Mouse (Mus musculus): ENCODE measurements at regions not wholly inside any gene's neighbourhood (a gene's known extent, or its start where the extent isn't known, plus 50 kb on each side); places are given as distances from the start of the nearest gene placed in this dataset.
A peak's percentile ranks its signal among the peaks of the same experiment; 100 is the strongest.

GRCm38 (mm10) chr15:10838584-10839288 is 113.4 kb upstream of the C1qtnf3 start:
- no peak for DNase-seq (ENCODE audit: low spot score)

DNA sequence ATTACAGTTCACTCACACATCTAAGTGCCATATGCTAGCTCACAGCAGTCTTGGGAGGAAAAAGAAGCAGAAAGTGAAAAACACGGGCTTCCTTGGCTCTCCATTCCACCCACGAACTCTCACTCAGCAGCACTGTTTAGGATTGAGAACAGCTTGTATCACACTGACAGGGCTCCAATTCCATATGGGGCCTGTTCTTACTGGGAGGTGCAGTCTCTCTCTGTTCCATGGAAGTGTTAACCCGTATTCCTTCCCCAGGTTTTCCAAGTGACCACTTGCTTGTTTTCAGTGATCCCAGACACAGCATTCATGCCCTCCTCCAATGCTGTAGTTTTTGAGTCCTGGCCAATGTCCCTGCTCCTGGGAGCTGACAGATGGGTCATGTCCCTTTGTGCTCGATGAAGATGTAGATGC is 111.5 kb upstream of the C1qtnf3 start:
- no peak for DNase-seq (ENCODE audit: low spot score)

- no peak for DNase-seq (ENCODE audit: low spot score)
These were observed 109.0 kb upstream of the C1qtnf3 start for GRCm38 (mm10) chr15:10843060-10843695.

- DNase-seq (ENCODE audit: low spot score) = no peak
These were observed 105.4 kb upstream of the C1qtnf3 start for GRCm38 (mm10) chr15:10846722-10847121.

- DNase-seq (ENCODE audit: low spot score) = no peak
These were observed 87.9 kb upstream of the C1qtnf3 start for GRCm38 (mm10) chr15:10864004-10864775.

DNA sequence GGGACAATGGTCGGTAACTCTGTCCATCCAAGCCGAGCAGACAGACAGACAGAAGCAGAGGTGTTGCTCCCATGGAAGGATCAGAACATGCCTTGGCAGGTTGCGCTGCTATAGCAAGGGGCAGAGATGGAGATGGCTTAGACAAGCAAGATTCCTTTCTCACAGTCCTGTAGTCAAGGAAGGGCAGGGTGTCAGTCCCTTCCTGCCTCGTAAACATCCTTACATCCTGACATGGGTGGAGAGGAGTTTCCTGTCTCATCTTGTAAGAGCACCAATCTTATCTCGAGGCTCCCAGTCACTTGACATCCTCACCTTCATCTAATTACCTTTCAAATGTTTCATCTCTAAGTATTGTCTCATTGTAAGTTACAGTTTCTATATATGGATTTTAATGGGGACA is 87.0 kb upstream of the C1qtnf3 start:
- no peak for DNase-seq (ENCODE audit: low spot score)

- no peak for DNase-seq (ENCODE audit: low spot score)
These were observed 85.3 kb upstream of the C1qtnf3 start for GRCm38 (mm10) chr15:10866794-10867193.

DNA sequence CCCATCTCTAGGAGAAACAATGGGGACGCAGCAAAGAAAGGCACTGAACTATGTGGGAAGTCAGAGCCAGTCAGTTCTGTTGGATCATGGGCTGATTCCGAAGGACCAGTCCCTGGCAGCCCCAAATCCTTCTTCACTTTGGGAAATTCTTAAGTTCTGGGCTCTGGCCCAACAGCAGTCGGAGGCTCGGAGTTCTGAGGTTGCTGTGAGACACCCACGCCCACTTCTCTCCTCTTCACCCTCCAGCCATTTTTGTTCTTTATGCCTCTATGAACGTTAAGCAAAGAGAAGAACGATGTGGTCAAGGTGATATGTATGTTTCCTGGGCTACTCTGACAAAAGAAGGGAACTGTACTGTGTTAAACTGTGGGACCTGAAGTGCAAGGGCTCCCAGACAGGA is 84.0 kb upstream of the C1qtnf3 start:
- no peak for DNase-seq (ENCODE audit: low spot score)

GRCm38 (mm10) chr15:10868716-10869585 is 83.2 kb upstream of the C1qtnf3 start:
- peak; percentile 43 for DNase-seq (ENCODE audit: low spot score)

DNA sequence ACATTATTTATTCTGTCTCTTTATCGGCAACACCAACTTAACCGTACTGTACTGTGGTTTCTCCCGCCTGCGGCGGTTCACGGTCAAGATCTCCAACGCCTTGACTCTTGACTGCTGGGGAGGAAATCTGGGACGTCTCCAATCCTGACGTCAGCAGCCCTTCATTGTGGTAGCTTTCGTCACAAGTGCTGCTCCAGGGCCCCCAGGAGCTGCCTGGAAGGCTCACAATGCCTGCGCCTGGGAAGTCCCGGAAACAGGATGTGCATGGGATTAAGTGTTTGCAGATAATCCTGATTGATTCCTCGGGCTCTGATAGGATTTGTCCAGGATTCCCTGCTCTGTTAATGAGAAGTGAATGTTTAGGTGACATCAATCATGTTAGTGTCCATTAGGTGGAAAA is 82.3 kb upstream of the C1qtnf3 start:
- peak; percentile 32 for DNase-seq (ENCODE audit: low spot score)

DNA sequence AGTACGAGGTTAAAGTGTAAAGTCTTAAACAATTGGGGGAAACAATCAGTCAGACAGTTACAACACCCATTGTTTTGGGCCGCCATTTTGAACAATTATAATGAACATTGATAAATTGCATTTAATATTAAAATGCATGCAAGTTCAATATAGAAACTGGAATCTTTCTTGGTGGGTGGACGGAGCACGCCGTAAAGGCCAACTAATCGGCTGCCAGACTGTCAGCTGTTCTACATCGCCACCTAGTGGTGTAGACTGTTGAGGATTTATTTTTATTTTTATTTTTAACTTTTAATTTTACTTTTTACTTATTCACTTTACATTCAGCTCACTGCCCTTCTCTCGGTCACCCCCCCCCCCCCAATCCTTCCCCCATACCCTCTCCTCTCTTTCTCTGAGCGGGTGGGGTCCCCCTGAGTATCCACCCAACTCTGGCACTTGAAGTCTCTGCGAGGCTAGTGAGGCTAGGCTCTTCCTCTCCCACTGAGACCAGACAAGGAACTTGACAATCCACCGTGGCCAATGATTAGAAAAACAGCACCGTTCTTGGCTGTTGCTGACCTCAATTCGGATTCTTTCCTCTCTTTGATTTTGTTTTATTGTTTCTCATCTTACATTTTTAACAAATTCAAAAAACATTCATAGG is 79.7 kb upstream of the C1qtnf3 start:
- DNase-seq (ENCODE audit: low spot score) = peak; percentile 83

- no peak for DNase-seq (ENCODE audit: low spot score)
These were observed 75.8 kb upstream of the C1qtnf3 start for GRCm38 (mm10) chr15:10876328-10876727.

- no peak for DNase-seq (ENCODE audit: low spot score)
These were observed 70.4 kb upstream of the C1qtnf3 start for GRCm38 (mm10) chr15:10881726-10882125.

GRCm38 (mm10) chr15:10887990-10888389 is 64.1 kb upstream of the C1qtnf3 start:
- DNase-seq (ENCODE audit: low spot score) = no peak

DNA sequence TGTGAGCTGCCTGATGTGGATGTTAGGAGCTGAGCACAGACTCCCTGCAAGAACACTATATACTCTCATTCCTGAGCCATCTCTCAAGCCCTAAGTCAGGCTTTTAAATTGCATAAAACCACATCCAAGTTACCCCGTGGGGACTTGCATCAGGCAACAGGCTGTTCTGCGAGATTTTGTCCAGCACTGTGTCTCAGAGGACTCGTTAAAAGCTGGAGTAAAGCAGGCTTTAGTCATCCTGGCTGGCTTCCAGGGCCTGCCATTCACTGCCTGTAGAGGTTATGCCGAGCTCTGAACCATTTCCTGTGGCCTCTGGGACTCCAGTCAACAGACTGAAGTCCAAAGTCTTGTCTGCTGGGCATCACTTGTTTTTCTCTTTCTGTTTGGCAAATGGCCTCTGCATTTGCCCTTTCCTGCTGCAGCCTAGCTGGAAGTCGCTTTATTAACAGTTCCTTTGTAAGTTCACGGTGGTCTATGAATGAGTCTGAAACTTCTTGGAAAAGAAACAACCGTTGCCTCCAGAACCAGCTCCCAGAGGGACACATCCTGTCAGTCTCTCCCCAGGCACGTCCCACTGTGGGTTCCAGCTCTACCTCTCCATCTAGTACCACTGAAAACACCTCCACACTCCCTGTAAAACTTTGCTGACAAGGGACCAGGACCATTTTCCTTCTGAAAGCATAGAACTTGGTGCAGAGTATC is 61.8 kb upstream of the C1qtnf3 start:
- DNase-seq (ENCODE audit: low spot score) = no peak

GRCm38 (mm10) chr15:10898309-10898708 is 53.8 kb upstream of the C1qtnf3 start:
- DNase-seq (ENCODE audit: low spot score) = no peak

DNA sequence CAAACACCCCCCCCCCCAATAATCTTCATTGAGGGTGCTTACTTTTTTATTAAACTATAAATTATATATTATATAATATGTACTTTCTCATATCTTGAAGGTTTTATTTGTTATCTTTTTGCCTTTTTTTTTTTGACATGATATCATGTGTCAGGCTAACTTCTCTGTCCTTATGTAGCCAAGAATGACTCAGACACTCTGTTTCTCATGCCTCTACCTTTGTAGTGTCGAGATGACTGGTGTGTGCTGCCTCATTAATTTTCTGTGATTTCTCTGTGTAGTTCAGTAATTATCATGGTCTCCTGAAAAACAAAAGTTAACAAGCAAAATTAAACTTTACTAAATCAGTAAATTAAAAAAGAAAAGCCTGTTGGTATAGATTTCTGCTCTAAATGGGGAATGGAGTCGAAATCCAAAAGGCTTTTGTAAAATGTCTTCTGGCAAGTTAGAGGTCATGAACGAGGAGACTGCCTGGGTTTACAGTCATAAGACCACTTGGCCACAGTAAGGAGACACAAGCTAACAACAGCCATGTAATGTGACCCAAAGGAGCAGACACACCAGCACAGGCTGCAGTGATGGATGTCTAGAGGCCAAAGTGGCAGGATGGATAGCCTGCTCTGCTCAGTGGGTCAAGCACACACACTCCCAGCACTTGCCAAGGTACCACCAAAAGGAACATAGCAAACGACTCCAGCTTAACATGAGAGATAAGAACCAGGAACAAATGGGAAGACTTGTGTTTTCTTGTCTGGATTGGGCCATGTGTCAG is 53.2 kb upstream of the C1qtnf3 start:
- no peak for DNase-seq (ENCODE audit: low spot score)

DNA sequence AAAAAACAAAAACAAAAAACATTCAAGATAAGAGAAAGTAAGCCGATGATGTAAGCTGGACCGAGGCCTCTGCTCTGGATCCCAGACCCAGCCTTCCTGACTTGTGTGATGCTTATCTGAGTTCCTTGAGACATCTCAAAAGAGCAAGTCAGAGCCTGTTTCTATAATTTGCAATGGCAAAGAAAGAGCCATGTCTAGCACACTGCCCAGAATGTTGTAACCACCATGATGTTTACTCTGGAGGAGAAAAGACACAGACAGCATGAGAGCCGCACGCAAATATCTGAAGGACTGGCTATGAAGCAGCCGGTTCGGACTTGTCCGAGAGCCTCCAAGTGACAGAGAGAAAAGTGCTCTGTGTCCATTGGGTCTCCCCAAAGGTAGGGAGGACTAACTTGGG is 52.2 kb upstream of the C1qtnf3 start:
- no peak for DNase-seq (ENCODE audit: low spot score)

DNA sequence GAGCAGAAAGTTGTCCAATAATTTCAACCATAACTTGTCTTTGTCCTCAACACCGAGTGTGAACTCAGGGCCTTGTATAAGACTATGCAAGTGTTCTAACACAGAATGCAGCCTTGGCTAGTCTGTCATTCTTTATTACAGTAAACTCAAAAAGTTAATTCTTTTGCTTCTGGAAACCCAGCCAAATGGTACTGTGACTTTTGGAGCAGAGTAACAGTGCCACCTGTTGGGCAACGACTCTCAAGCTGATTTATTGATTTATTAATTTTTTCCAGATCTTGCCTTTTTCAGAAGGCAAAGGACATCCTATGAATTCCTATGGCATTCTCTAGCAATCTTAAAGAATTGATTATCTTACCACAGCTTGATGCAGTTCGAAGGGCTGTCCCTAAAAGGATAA is 51.1 kb upstream of the C1qtnf3 start:
- peak; percentile 63 for DNase-seq (ENCODE audit: low spot score)

DNA sequence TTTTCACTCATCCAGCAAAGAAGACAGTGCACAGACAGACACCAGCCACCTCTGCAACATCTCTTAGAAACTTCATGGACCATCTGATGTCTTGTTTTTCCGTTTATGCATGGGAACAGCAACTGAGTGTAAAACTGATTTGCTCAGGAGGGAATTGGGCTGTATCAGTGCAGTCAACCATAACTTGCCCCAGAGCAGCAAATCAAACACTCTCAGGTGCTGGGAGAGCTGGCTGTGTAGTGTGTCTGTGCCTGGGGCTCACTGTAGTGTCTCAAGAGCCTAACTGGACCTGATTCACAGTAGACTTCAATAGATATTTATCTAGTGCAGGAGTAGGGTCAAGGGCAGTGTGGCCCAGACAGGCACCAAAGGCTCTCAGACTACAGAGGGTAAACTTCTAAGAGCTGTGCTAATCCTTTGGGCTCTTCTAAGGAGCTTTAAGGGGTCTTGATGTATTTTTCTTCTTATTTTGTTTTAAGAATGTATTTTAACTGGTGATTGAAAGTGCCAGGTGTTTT is 50.3 kb upstream of the C1qtnf3 start:
- no peak for DNase-seq (ENCODE audit: low spot score)
